Mouse (Mus musculus): Measurements from ENCODE around the gene Gm6020.
"Not testable (repeated sequence)": the region's sequence is repeated elsewhere in the genome, so short reads cannot be mapped to it uniquely, and the experiment has no call there.

GRCm38 (mm10) chr19:61207506-61207905, 23.8 kb downstream of the Gm6020 start:
- TF ChIP-seq CTCF (IDR thresholded peaks at IDR 0.05; ENCODE audit: control insufficient read depth, insufficient read depth, insufficient read length); MYOD1 (IDR thresholded peaks at IDR 0.05; ENCODE audit: control insufficient read depth, insufficient read length, low read depth); USF1 (IDR thresholded peaks at IDR 0.05; ENCODE audit: low read depth): not testable (repeated sequence)

Measured in C2C12 (cell line).